Mouse (Mus musculus) forebrain, embryonic 13.5 days (tissue): Measurements from ENCODE around the gene Hsdl1. TPM values are rescaled to one million over a fixed set of nuclear protein-coding genes. Genes with fewer than 3 reads are reported as not detected.
A peak's percentile ranks its signal among the peaks of the same experiment; 100 is the strongest.

Source experiments
- ATAC-seq: fragments of 200-750 bp; cut with Nextera tagmentation; 2 replicates; pipeline ENCODE4 v1.8.0; 2017
- H3K27ac ChIP-seq: fragments of 300-500 bp; sonication (generic); 2 replicates; pipeline ENCODE4 v1.5.1; 2015; ENCODE audit warnings: inconsistent platforms, mild to moderate bottlenecking, moderate library complexity
- H3K27me3 ChIP-seq: fragments of 300-500 bp; sonication (generic); 2 replicates; pipeline ENCODE4 v1.6.1; 2015; ENCODE audit warnings: mild to moderate bottlenecking, inconsistent platforms
- H3K36me3 ChIP-seq: fragments of 300-500 bp; sonication (generic); 2 replicates; pipeline ENCODE4 v1.6.1; 2015; ENCODE audit warnings: mild to moderate bottlenecking, inconsistent platforms; ENCODE audit not compliant: poor library complexity, severe bottlenecking
- H3K4me1 ChIP-seq: fragments of 300-500 bp; sonication (generic); 2 replicates; pipeline ENCODE4 v1.6.1; 2015; ENCODE audit warnings: inconsistent platforms
- H3K4me2 ChIP-seq: fragments of 300-500 bp; sonication (generic); 2 replicates; pipeline ENCODE4 v1.6.1; 2015; ENCODE audit warnings: inconsistent platforms, mild to moderate bottlenecking, moderate library complexity
- H3K4me3 ChIP-seq: fragments of 300-500 bp; sonication (generic); 2 replicates; pipeline ENCODE4 v1.5.1; 2015; ENCODE audit warnings: mild to moderate bottlenecking, inconsistent platforms
- H3K9ac ChIP-seq: fragments of 300-500 bp; sonication (generic); 2 replicates; pipeline ENCODE4 v1.6.1; 2015; ENCODE audit warnings: mild to moderate bottlenecking, inconsistent platforms
- H3K9me3 ChIP-seq: fragments of 300-500 bp; sonication (generic); replicated peaks from 2 replicates; pipeline ENCODE4 v1.6.1; 2016; ENCODE audit warnings: inconsistent platforms
- WGBS: fragments of 180-500 bp; shearing (Covaris S2); methylation state at CpG from one replicate; pipeline ENCODE4 v1.1.7; 2015; 5-methylcytosine and 5-hydroxymethylcytosine counted together
- polyA plus RNA-seq: library from polyadenylated mRNA; unstranded; fragments of >200 nt; fragmentation: Nextera tagmentation; extraction: Ambion mirVana; gene quantifications from 2 replicates; pipeline ENCODE4 v1.2.1, GENCODE M21; 2015

Hsdl1 gene
- polyA plus RNA-seq, result 109 and 130 TPM in 2 replicates

DNA sequence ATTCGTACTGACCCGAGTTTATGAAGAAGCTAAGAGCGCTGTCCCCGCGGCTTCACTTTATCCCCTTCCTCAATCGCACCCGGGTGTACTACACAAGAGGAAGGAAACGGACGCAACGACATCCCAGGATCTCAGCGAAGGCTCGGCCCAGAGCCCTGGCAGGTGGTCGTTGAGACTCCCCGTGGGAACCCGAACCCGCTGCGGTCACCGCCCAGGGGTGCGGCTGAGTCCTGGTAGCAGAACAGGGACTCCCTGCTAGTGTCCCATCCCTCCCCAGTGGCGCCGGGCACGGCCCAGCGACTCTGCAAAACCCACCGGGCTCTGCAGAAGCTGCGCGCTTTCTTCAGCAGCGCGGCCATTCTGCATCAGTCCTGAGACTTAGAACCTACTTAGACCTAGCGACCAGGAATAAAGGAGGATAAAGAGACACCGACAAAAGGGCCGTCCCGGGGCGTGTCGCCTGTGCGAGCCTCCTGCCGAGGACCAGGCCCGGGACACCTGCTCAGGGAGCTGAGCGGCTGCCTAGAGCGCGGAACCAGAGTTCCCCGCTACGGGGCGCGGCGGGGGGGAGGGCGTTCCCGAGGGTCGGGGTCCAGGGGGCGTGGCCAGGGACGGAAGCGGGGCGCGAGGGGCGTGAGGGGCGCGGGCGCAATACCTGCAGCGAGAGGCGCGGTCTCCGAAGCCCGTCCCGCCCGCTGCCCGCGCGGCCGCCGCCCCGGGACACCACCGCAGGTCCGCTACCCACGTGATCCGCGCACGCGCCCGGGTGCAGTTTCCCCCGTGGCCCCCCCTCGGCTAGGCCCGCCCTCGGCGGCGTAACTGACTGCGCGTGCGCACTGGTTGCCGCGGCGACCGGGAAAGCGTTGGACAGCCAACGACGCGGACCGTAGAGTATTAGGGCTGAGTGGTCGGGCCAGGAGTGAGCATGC, at the start of gene Hsdl1, which contains the start of gene Dnaaf1:
Hsdl1 (minus strand) TSS at position 747 of the 929 bp plus-strand sequence.
Dnaaf1 (plus strand) TSS at position 799 of the 929 bp plus-strand sequence.
- Histone ChIP-seq H3K4me2 (peak within 1 kb of the TSS; percentile 90), H3K36me3 (no peaks in the 10 kb centered on the region), H3K27me3 (peaks cover 29% of the 10 kb centered on the region), H3K9me3 (no peaks in the 10 kb centered on the region), H3K9ac (peak within 1 kb of the TSS; percentile 89), H3K4me3 (peak within 1 kb of the TSS; percentile 88), H3K27ac (peak within 1 kb of the TSS; percentile 61), H3K4me1 (peaks cover 23% of the 10 kb centered on the region)
- WGBS, result under 1% methylated on average over 75 of the region's 97 CpGs
- ATAC-seq, result peak; percentile 90

DNA sequence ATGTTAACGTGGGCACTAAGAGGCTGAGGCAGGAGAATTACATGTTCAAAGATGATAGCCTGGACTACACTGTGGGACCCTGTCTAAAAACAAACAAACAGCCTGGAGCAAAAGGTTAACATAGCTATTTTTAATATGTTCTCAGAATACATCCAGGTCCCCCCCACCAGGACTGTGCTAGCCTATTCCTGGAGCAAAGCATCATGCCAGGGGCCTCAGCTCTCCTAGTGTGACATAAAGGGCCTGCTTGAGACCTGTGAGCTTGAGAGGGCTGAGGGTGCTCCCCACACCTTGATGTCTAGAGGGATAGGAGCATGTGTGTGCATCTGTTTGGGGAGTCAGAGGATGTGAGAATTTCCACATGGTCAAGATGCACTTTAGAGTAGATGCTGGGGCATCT, 48.8 kb upstream of the Hsdl1 start:
- H3K9me3 ChIP-seq, result no peaks in the 10 kb centered on the region
- no peak for ATAC-seq
- no peaks in the 10 kb centered on the region for H3K4me1 ChIP-seq
- H3K27me3 ChIP-seq, result no peaks in the 10 kb centered on the region
- no peak overlapping the region for H3K9ac ChIP-seq
- H3K4me2 ChIP-seq, result no peak overlapping the region
- no peak overlapping the region for H3K4me3 ChIP-seq
- no peak overlapping the region for H3K27ac ChIP-seq
- WGBS, result 88% methylated on average over 1 of the region's 1 CpGs
- no peaks in the 10 kb centered on the region for H3K36me3 ChIP-seq

DNA sequence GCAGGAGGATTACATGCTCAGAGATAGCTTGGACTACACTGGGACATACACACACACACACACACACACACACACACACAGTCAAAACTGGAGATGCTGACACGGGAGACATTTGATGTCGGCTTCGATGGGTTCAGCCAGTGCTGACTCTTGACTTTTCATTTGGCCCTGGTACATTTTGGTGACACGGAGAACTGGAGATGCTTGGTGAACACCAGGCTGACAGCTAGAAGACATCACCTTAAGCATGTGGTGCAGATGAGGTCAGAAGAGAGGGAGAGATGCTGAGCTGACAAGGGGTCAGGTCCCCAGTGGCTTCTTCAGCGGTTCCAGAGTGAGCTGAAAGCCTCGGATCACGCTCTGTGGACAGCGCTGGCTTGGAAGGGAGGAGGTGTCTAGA, 48.1 kb upstream of the Hsdl1 start:
- Histone ChIP-seq H3K9me3 (no peaks in the 10 kb centered on the region), H3K4me2 (no peak overlapping the region), H3K27ac (no peak overlapping the region), H3K27me3 (no peaks in the 10 kb centered on the region), H3K4me3 (no peak overlapping the region), H3K36me3 (no peaks in the 10 kb centered on the region), H3K4me1 (no peaks in the 10 kb centered on the region), H3K9ac (no peak overlapping the region)
- 91% methylated on average over 8 of the region's 8 CpGs for WGBS
- no peak for ATAC-seq

DNA sequence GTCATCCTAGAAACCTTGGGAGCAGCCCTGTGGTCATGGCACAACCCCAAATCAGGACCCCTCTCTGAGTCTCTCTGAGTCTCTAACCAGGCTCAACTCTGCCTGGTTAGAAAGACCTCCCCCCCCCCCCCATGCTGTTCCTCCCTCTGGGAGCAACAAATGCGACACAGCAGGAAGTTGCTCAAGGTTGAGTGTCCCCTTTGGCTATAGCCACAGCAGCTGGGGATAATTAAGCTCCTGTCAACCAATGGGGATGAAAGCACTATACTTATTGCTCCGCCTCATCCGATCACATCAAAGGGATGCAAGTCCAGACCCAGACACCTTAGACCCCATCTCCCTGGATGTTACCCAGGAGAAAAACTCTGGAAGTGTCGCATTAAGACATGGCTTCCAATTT, 47.6 kb upstream of the Hsdl1 start:
- Histone ChIP-seq H3K4me2 (no peak overlapping the region), H3K4me1 (no peaks in the 10 kb centered on the region), H3K27ac (no peak overlapping the region), H3K4me3 (no peak overlapping the region), H3K27me3 (no peaks in the 10 kb centered on the region), H3K9ac (no peak overlapping the region), H3K36me3 (no peaks in the 10 kb centered on the region), H3K9me3 (no peaks in the 10 kb centered on the region)
- WGBS, result 63% methylated on average over 4 of the region's 4 CpGs
- no peak for ATAC-seq

DNA sequence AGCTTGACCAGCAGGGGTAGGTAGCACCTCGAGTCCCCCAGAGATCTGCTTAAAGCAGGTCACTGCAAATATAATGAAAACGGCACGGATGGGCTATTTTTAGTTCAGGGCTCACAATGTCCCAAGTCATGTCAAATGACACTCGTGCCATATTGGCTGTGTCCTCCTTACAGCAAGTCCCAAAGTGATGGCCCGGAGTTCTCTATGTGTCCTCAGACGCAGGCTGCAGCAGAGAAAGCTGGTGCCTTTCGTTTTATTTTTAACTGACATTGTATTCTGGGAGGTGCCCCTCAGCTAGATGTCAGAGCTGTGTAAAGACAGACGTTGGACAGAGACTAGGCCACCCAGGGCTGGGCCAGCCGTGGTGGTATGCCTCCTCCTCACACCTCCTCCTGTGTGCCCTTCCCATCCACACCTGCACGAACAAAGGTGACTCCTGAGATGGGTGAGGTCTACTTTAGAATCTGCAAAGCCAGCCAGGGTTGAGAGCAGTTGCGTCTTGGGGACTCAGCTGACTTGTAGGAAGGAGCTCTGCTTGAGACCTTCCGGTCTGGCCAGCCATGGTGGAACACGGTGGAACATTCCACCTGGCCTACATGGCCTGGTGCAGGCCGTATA, 46.0 kb upstream of the Hsdl1 start:
- no peak overlapping the region for H3K4me2 ChIP-seq
- no peak for ATAC-seq
- WGBS, result 87% methylated on average over 14 of the region's 14 CpGs
- H3K27ac ChIP-seq, result no peak overlapping the region
- no peaks in the 10 kb centered on the region for H3K27me3 ChIP-seq
- H3K4me1 ChIP-seq, result no peaks in the 10 kb centered on the region
- H3K36me3 ChIP-seq, result no peaks in the 10 kb centered on the region
- H3K4me3 ChIP-seq, result no peak overlapping the region
- no peak overlapping the region for H3K9ac ChIP-seq
- H3K9me3 ChIP-seq, result no peaks in the 10 kb centered on the region

DNA sequence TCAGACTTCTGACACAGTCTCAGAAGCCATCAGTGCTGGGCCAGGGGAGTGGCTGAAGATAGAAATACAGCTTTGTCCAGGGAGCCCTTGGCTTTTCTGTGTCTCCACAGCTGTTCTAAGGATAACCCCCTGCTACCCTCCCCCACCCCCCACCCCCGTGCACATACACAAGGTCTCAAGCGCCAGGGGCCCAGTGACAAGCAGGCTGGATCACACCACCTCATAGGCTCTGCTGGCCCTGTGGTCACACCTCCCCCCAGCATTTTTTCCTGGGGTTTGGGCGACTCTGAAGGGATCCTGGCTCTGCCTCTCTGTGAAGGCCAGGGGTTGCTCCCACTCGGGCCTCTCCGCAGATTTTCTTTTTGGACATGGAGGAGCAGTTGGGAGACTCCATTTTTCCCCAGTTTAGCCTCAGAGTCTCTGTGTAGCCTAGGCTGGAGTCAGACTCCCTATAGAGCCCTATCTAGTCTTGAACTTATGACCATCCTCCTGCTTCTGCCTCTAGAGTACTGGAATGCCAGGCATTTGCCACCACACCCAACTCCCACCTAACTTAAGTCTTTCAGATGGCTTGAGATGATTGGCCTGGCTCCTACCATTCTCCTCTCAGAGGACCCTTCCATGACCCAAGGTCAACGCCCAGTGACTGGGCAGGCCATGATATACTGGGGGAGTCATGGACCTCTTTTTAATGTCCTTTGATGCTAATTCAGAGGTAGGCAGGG, 45.3 kb upstream of the Hsdl1 start:
- no peaks in the 10 kb centered on the region for H3K9me3 ChIP-seq
- no peak overlapping the region for H3K4me2 ChIP-seq
- WGBS, result 74% methylated on average over 6 of the region's 6 CpGs
- H3K27me3 ChIP-seq, result no peaks in the 10 kb centered on the region
- H3K4me1 ChIP-seq, result no peaks in the 10 kb centered on the region
- no peak overlapping the region for H3K4me3 ChIP-seq
- no peak for ATAC-seq
- H3K27ac ChIP-seq, result no peak overlapping the region
- no peak overlapping the region for H3K9ac ChIP-seq
- no peaks in the 10 kb centered on the region for H3K36me3 ChIP-seq

DNA sequence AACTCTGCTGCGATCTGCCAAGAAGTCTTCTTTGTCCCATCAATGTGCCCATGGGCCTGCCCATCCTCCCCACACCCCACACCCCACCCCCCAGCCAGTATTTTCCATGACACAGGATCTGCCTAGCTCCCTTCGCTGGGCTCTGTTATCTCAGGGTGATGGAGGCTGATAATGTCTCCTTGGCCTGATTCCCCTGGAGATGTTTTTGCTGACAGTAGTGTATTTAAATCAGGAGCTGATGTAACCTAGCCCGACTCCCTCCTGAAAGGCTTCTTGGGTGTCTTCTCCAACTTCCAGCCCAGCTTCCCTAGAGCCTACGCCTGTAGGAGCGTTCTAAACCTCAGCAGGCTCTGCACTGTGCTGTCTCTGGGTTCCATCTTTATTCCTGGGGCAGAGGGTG, 43.9 kb upstream of the Hsdl1 start:
- no peaks in the 10 kb centered on the region for H3K4me1 ChIP-seq
- H3K36me3 ChIP-seq, result no peaks in the 10 kb centered on the region
- H3K4me2 ChIP-seq, result no peak overlapping the region
- H3K4me3 ChIP-seq, result no peak overlapping the region
- no peaks in the 10 kb centered on the region for H3K9me3 ChIP-seq
- no peak overlapping the region for H3K27ac ChIP-seq
- no peak overlapping the region for H3K9ac ChIP-seq
- no peaks in the 10 kb centered on the region for H3K27me3 ChIP-seq
- ATAC-seq, result no peak
- whole genome bisulfite sequencing, result 78% methylated on average over 5 of the region's 5 CpGs

DNA sequence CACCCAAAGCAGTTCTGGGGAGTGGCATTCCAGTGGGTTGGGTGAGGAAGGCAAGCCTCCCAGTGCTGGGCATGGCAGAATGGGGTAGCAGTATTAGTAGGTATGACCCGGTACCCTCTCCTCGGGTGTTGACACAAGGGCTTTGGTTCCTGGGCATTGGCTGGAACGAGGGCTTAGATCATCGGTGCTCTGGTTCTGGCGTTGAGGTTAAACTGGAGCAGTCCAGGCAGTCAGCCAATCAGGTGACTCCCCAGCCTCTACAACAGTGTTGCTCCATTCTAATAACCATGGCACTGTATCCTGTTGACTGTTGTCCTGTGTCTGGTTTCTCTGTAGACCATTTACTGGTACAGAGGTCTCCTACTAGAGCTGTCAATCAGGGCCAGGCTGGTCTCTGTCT, 42.6 kb upstream of the Hsdl1 start:
- H3K9me3 ChIP-seq, result no peaks in the 10 kb centered on the region
- H3K27me3 ChIP-seq, result no peaks in the 10 kb centered on the region

DNA sequence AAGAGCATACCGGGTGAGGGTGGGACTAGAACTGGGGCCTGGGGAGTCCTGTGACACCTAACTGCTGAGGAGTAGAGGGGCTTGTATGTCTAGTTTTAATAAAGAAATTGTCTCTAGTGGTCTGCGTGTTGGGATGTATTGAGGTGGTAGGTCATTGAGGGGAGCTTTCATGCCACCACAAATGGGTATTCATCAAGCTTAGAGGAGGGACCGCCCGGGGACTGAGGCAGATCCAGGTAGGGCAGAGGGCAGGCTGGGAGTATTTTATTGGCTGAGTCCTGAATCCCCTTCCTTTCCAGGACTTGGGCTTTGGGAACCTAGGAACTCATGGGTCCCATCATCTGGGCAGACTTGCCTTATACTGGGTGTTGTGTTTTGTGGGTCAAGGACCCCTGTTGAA, 41.8 kb upstream of the Hsdl1 start:
- WGBS, result 89% methylated on average over 4 of the region's 4 CpGs
- no peaks in the 10 kb centered on the region for H3K27me3 ChIP-seq
- no peak overlapping the region for H3K27ac ChIP-seq
- no peak for ATAC-seq
- H3K4me3 ChIP-seq, result no peak overlapping the region
- no peaks in the 10 kb centered on the region for H3K9me3 ChIP-seq
- no peak overlapping the region for H3K4me2 ChIP-seq
- no peaks in the 10 kb centered on the region for H3K36me3 ChIP-seq
- H3K4me1 ChIP-seq, result no peaks in the 10 kb centered on the region
- no peak overlapping the region for H3K9ac ChIP-seq

More for the DNA sequence above, 42.6 kb upstream of the Hsdl1 start:
- no peak overlapping the region for H3K4me3 ChIP-seq
- H3K4me1 ChIP-seq, result no peaks in the 10 kb centered on the region
- no peak overlapping the region for H3K27ac ChIP-seq
- ATAC-seq, result no peak
- H3K9ac ChIP-seq, result no peak overlapping the region
- no peak overlapping the region for H3K4me2 ChIP-seq
- WGBS, result 91% methylated on average over 5 of the region's 5 CpGs
- no peaks in the 10 kb centered on the region for H3K36me3 ChIP-seq

DNA sequence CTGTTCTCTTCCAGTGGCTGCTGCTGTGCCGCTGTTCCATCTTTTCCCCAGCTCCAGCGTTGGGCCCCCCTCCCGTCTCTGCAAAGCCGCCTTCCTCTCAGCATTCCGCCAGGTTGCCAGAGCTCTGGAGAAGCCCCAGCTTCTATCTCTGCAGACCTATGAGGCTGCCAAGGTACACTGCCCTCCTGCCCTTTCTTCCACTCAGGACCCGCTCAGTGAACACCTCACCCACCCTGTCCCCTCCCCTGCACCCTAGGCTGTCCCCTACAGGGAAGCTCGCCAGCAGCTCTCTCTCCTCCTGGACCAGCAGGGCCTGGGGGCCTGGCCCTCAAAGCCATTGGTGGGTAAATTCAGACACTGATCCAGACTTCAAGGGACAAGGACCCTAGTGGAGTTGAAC, 41.4 kb upstream of the Hsdl1 start:
- no peaks in the 10 kb centered on the region for H3K27me3 ChIP-seq
- H3K9me3 ChIP-seq, result no peaks in the 10 kb centered on the region
- no peak for ATAC-seq
- H3K4me2 ChIP-seq, result no peak overlapping the region
- 87% methylated on average over 5 of the region's 7 CpGs for WGBS
- no peaks in the 10 kb centered on the region for H3K4me1 ChIP-seq
- H3K27ac ChIP-seq, result no peak overlapping the region
- no peaks in the 10 kb centered on the region for H3K36me3 ChIP-seq
- H3K9ac ChIP-seq, result no peak overlapping the region
- H3K4me3 ChIP-seq, result no peak overlapping the region

DNA sequence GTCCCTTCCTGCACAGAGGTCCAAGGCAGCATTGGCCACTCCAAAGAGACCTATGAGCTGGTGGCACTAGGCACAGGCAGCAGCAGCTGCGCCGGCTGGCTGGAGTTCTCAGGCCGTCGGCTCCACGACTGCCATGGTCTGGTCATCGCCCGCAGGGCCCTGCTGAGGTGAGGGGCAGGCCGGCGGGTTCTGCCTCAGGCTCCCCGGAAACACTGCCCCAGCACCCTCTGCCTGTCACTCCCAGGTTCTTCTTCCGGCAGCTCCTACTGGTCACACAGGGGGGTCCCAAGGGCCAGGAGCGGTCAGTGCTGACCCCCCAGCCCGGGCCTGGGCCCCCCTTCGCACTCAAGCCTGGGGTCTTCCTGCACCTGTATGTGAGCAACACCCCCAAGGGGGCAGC, 40.1 kb upstream of the Hsdl1 start:
- Histone ChIP-seq H3K4me3 (no peak overlapping the region), H3K4me2 (no peak overlapping the region), H3K27me3 (no peaks in the 10 kb centered on the region), H3K9me3 (no peaks in the 10 kb centered on the region), H3K9ac (no peak overlapping the region), H3K27ac (no peak overlapping the region), H3K36me3 (no peaks in the 10 kb centered on the region), H3K4me1 (no peaks in the 10 kb centered on the region)
- ATAC-seq, result no peak
- WGBS, result 76% methylated on average over 14 of the region's 14 CpGs

DNA sequence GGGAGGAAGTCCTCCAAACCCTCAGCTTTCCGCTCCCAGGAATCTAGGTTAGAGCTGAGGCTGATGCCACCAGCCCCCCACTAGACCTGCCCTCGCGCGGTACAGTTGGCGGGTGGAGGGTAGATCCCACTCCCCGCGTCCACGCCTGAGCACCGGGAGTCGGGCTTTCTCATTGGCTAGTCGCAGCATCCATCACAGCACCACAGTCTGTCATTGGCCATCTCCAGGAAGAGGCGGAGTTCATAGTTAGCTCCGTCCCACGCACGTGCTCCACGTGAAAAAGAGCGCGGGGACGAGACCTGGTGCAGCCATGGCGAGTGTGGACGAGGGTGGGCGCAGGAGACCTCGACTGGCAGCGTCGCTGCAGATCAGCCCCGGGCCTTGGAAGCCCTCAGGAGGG, 37.5 kb upstream of the Hsdl1 start, which contains the start of gene Adad2:
Adad2 (plus strand) TSS at position 277 of the 400 bp plus-strand sequence.
- Histone ChIP-seq H3K36me3 (no peaks in the 10 kb centered on the region), H3K27me3 (no peaks in the 10 kb centered on the region), H3K4me1 (no peaks in the 10 kb centered on the region), H3K4me2 (no peak within 1 kb of the TSS), H3K4me3 (no peak within 1 kb of the TSS), H3K9me3 (0 out of 2 replicates have a peak, but pooled peaks cover 4% of the 10 kb centered on the region), H3K27ac (no peak within 1 kb of the TSS), H3K9ac (no peak within 1 kb of the TSS)
- ATAC-seq, result no peak
- 87% methylated on average over 26 of the region's 26 CpGs for WGBS
